Mouse (Mus musculus) olfactory bulb, adult 2 months (tissue): ENCODE results near the gene Pgk1. TPM values are rescaled to one million over a fixed set of nuclear protein-coding genes. Genes with fewer than 3 reads are reported as not detected.

Experiments
- H3K27ac ChIP-seq: fragments of 200-500 bp; 2 replicates; pipeline ENCODE4 v1.5.1; 2012; ENCODE audit warnings: low read depth, low read length; ENCODE audit not compliant: insufficient read depth
- H3K4me1 ChIP-seq: fragments of 200-500 bp; 2 replicates; pipeline ENCODE4 v1.6.1; 2012; ENCODE audit warnings: low read length; ENCODE audit not compliant: control insufficient read depth, insufficient read depth
- H3K4me3 ChIP-seq: fragments of 200-500 bp; 2 replicates; pipeline ENCODE4 v1.5.1; 2012; ENCODE audit warnings: mild to moderate bottlenecking, low read depth, low read length, moderate library complexity; ENCODE audit not compliant: insufficient read depth
- CTCF ChIP-seq: fragments of 200-500 bp; IDR thresholded peaks from 2 replicates; pipeline ENCODE4 v1.5.1; 2012; ENCODE audit warnings: low read depth, mild to moderate bottlenecking, low read length, moderate library complexity; ENCODE audit not compliant: insufficient read depth
- POLR2A ChIP-seq: fragments of 200-500 bp; IDR thresholded peaks from 2 replicates; pipeline ENCODE4 v1.6.1; 2012; ENCODE audit warnings: mild to moderate bottlenecking, low read depth, low read length, moderate library complexity; ENCODE audit not compliant: insufficient read depth
- WGBS: fragments of 180-500 bp; shearing (Covaris S2); methylation state at CpG from one replicate; pipeline ENCODE4 v1.1.7; 2018; 5-methylcytosine and 5-hydroxymethylcytosine counted together
- polyA plus RNA-seq: library from polyadenylated mRNA; stranded (reverse); fragments of >200 nt; gene quantifications from 2 replicates; pipeline ENCODE4 v1.2.4, GENCODE M21; 2012; ENCODE audit warnings: low replicate concordance; ENCODE audit not compliant: missing spikeins, insufficient read depth, insufficient read length

Gene Pgk1
- 254 TPM in 1 of 2 replicates, not detected in the other for polyA plus RNA-seq

- TF ChIP-seq POLR2A (0 out of 2 replicates have a peak, but pooled peaks have one; percentile 8), CTCF (no peak)
Measured at GRCm38 (mm10) chrX:106186713-106187649, at the start of gene Pgk1. Gene Pgk1, plus strand, starts transcription at chrX:106187100.

GRCm38 (mm10) chrX:106139309-106140070 lies 47.4 kb upstream of the Pgk1 start:
- Histone ChIP-seq H3K27ac (no peak overlapping the region), H3K4me1 (no peaks in the 10 kb centered on the region), H3K4me3 (no peak overlapping the region)
- no peak for TF ChIP-seq CTCF
- no peak for TF ChIP-seq POLR2A
- 64% methylated on average over 13 of the region's 13 CpGs for WGBS

More at GRCm38 (mm10) chrX:106186713-106187649, at the start of gene Pgk1:
- peak within 1 kb of the TSS; percentile 86 for H3K27ac ChIP-seq
- WGBS = 16% methylated on average over 55 of the region's 55 CpGs
- H3K4me1 ChIP-seq = no peaks in the 10 kb centered on the region
- H3K4me3 ChIP-seq = peak within 1 kb of the TSS; percentile 71

GRCm38 (mm10) chrX:106142936-106143335 lies 44.0 kb upstream of the Pgk1 start, which contains the start of gene Tlr13:
Gene Tlr13, plus strand, starts transcription at chrX:106143204.
- H3K4me1 ChIP-seq = no peaks in the 10 kb centered on the region
- no peak within 1 kb of the TSS for H3K4me3 ChIP-seq
- 88% methylated on average over 6 of the region's 6 CpGs for WGBS
- TF ChIP-seq CTCF (no peak), POLR2A (no peak)
- H3K27ac ChIP-seq = no peak within 1 kb of the TSS

GRCm38 (mm10) chrX:106148185-106148584 lies 38.7 kb upstream of the Pgk1 start:
- H3K4me3 ChIP-seq = no peak overlapping the region
- H3K4me1 ChIP-seq = no peaks in the 10 kb centered on the region
- TF ChIP-seq POLR2A = no peak
- TF ChIP-seq CTCF = no peak
- H3K27ac ChIP-seq = no peak overlapping the region
- 100% methylated on average over 1 of the region's 1 CpGs for WGBS

GRCm38 (mm10) chrX:106149460-106149859 lies 37.4 kb upstream of the Pgk1 start:
- TF ChIP-seq POLR2A = no peak
- 79% methylated on average over 3 of the region's 3 CpGs for WGBS
- Histone ChIP-seq H3K27ac (no peak overlapping the region), H3K4me1 (no peaks in the 10 kb centered on the region), H3K4me3 (no peak overlapping the region)

GRCm38 (mm10) chrX:106154180-106154586 lies 32.7 kb upstream of the Pgk1 start:
- no peaks in the 10 kb centered on the region for H3K4me1 ChIP-seq
- TF ChIP-seq CTCF = no peak
- TF ChIP-seq POLR2A = no peak
- no peak overlapping the region for H3K4me3 ChIP-seq
- no peak overlapping the region for H3K27ac ChIP-seq

- Histone ChIP-seq H3K27ac (no peak overlapping the region), H3K4me3 (no peak overlapping the region), H3K4me1 (no peaks in the 10 kb centered on the region)
- 86% methylated on average over 4 of the region's 4 CpGs for WGBS
- TF ChIP-seq POLR2A = no peak
- no peak for TF ChIP-seq CTCF
Measured at GRCm38 (mm10) chrX:106155892-106156291, 31.0 kb upstream of the Pgk1 start.

- H3K4me3 ChIP-seq = no peak overlapping the region
- H3K4me1 ChIP-seq = no peaks in the 10 kb centered on the region
- 64% methylated on average over 5 of the region's 5 CpGs for WGBS
- no peak overlapping the region for H3K27ac ChIP-seq
- TF ChIP-seq CTCF (no peak), POLR2A (no peak)
Measured at GRCm38 (mm10) chrX:106163995-106164394, 22.9 kb upstream of the Pgk1 start.

- 78% methylated on average over 5 of the region's 5 CpGs for WGBS
- TF ChIP-seq POLR2A (no peak), CTCF (no peak)
- Histone ChIP-seq H3K4me1 (no peaks in the 10 kb centered on the region), H3K4me3 (no peak overlapping the region), H3K27ac (no peak overlapping the region)
Measured at GRCm38 (mm10) chrX:106164555-106164954, 22.3 kb upstream of the Pgk1 start.
